Comparison of ENCODE assay signal across 8 mouse cellular contexts in genomic region chr5:122500563-122500962, GRCm38 (mm10). TPM values are rescaled to one million over a fixed set of nuclear protein-coding genes. Genes with fewer than 3 reads are reported as not detected.
DNase-seq lines count a peak whose midpoint lies in the region; ATAC-seq and TF ChIP-seq lines count a peak whose summit lies in the region.

No protein-coding gene starts in this region.

- 0 out of 2 replicates have a peak, but pooled peaks cover 2% of the 10 kb centered on the region for H3K36me3 ChIP-seq in spleen, adult 2 months (ENCODE audit: control insufficient read depth, insufficient read depth, low read length)
- peaks cover 17% of the 10 kb centered on the region; the same call in 1 of the 2 replicates for H3K36me3 ChIP-seq in liver, embryonic 11.5 days (ENCODE audit: control insufficient read depth, insufficient read depth, low read length)
- peaks cover 9% of the 10 kb centered on the region; the same call in 1 of the 2 replicates for H3K36me3 ChIP-seq in stomach, postnatal 0 days (ENCODE audit: control insufficient read depth, insufficient read depth, low read length)

- DNase-seq in gastrocnemius, adult 2 months, result no peak
- DNase-seq in gastrocnemius, adult 8-10 months (ENCODE audit: low spot score in 2 of 2), result no peak
- DNase-seq in spleen, adult 2 months (ENCODE audit: low read depth in 1 of 2, low spot score in 2 of 2), result no peak
- DNase-seq in spleen, postnatal 10 days (ENCODE audit: low spot score in 2 of 2), result no peak
- DNase-seq in liver, embryonic 11.5 days (ENCODE audit: low spot score), result no peak
- DNase-seq in stomach, postnatal 0 days (ENCODE audit: low spot score), result no peak
- DNase-seq in spleen, postnatal 36 days (ENCODE audit: low spot score in 2 of 2), result no peak
- DNase-seq in adrenal gland, postnatal 10 days, result no peak

- peak overlapping the region; percentile 92 for H3K27ac ChIP-seq in gastrocnemius, adult 2 months
- H3K27ac ChIP-seq in spleen, adult 2 months (ENCODE audit: insufficient read depth, low read length), result no peak overlapping the region; the same call in 1 of the 2 replicates
- no peak overlapping the region for H3K27ac ChIP-seq in liver, embryonic 11.5 days (ENCODE audit: low read depth, low read length)
- H3K27ac ChIP-seq in stomach, postnatal 0 days (replicated peaks), result no peak overlapping the region

- H3K4me1 ChIP-seq in spleen, adult 2 months (ENCODE audit: control insufficient read depth, insufficient read depth, insufficient read length), result peaks cover 4% of the 10 kb centered on the region
- H3K4me1 ChIP-seq in liver, embryonic 11.5 days (replicated peaks; ENCODE audit: control insufficient read depth, insufficient read depth, low read length), result peaks cover 23% of the 10 kb centered on the region
- H3K4me1 ChIP-seq in stomach, postnatal 0 days (replicated peaks; ENCODE audit: control insufficient read depth, insufficient read depth), result peaks cover 3% of the 10 kb centered on the region; the same call in 1 of the 2 replicates

- intact Hi-C loops in gastrocnemius, adult 2 months (cut with DNase I), result loop anchor here (5.0 kb wide), 1 partner anchor 112 kb away; the partner anchor contains the start of gene Ift81

- H3K4me3 ChIP-seq in gastrocnemius, adult 2 months, result peak overlapping the region; percentile 89
- H3K4me3 ChIP-seq in spleen, adult 2 months (ENCODE audit: extremely low read depth, insufficient read depth, insufficient read length), result peak overlapping the region; percentile 99
- peak overlapping the region; percentile 81 for H3K4me3 ChIP-seq in liver, embryonic 11.5 days (ENCODE audit: low read depth, low read length)
- H3K4me3 ChIP-seq in stomach, postnatal 0 days (ENCODE audit: low read depth, low read length), result peak overlapping the region; percentile 98

- 0 out of 2 replicates have a peak, but pooled peaks cover 2% of the 10 kb centered on the region for H3K27me3 ChIP-seq in spleen, adult 2 months (ENCODE audit: control insufficient read depth, insufficient read depth, low read length)
- no peaks in the 10 kb centered on the region for H3K27me3 ChIP-seq in liver, embryonic 11.5 days (replicated peaks; ENCODE audit: control insufficient read depth, insufficient read depth, low read length)
- no peaks in the 10 kb centered on the region for H3K27me3 ChIP-seq in stomach, postnatal 0 days (ENCODE audit: control insufficient read depth, insufficient read depth, low read length)

- peak overlapping the region; percentile 99 for H3K9ac ChIP-seq in liver, embryonic 11.5 days (ENCODE audit: low read depth, low read length)
- H3K9ac ChIP-seq in stomach, postnatal 0 days (ENCODE audit: low read length), result peak overlapping the region; percentile 99

- H3K9me3 ChIP-seq in liver, embryonic 11.5 days (ENCODE audit: control insufficient read depth, low read length), result no peaks in the 10 kb centered on the region
- no peaks in the 10 kb centered on the region for H3K9me3 ChIP-seq in stomach, postnatal 0 days (ENCODE audit: control insufficient read depth, low read length)

- WGBS in spleen, adult 2 months, result 34% methylated on average over 5 of the region's 5 CpGs
- 26% methylated on average over 5 of the region's 5 CpGs for WGBS in liver, embryonic 11.5 days
- 16% methylated on average over 5 of the region's 5 CpGs for WGBS in stomach, postnatal 0 days

- TF ChIP-seq CTCF in gastrocnemius, adult 2 months (IDR thresholded peaks at IDR 0.05), result no peak
- TF ChIP-seq CTCF in spleen, adult 2 months (IDR thresholded peaks at IDR 0.05; ENCODE audit: extremely low read depth, insufficient read depth, insufficient read length, insufficient replicate concordance), result no peak
- TF ChIP-seq CTCF in stomach, postnatal 0 days (IDR thresholded peaks at IDR 0.05; ENCODE audit: low read depth), result no peak

- peak overlapping the region; percentile 73 for H3K4me2 ChIP-seq in liver, embryonic 11.5 days
- H3K4me2 ChIP-seq in stomach, postnatal 0 days (replicated peaks; ENCODE audit: low read depth), result peak overlapping the region; percentile 68

- no peak for TF ChIP-seq EP300 in stomach, postnatal 0 days (optimal IDR thresholded peaks at IDR 0.05)

- no peak for TF ChIP-seq POLR2A in spleen, adult 2 months (IDR thresholded peaks at IDR 0.05; ENCODE audit: low read depth, low read length)

- no peak for ATAC-seq in liver, embryonic 11.5 days (replicated peaks; ENCODE audit: low FRiP score)
- no peak for ATAC-seq in stomach, postnatal 0 days (ENCODE audit: low FRiP score, low TSS enrichment)

RNA-seq across cellular contexts. Expression of gene Atp2a2, which starts 1.5 kb away (rescaled TPM):
- 100 to 1,000 TPM; 387 to 963 TPM for total RNA-seq in gastrocnemius, adult 2 months (2021)
- total RNA-seq in gastrocnemius, adult 8-10 months (2022), result 100 to 1,000 TPM; 412 to 549 (median 488) TPM
- 23.7 and 31.5 TPM in 2 replicates for polyA plus RNA-seq in spleen, adult 2 months (2012; rRNA removed)
- polyA plus RNA-seq in liver, embryonic 11.5 days (2014; fragmentation: Nextera tagmentation; extraction: Ambion mirVana), result 45.2 and 46.8 TPM in 2 replicates
- 24.0 and 27.0 TPM in 2 replicates for polyA plus RNA-seq in stomach, postnatal 0 days (2015; fragmentation: Nextera tagmentation; extraction: Ambion mirVana)
- total RNA-seq in adrenal gland, postnatal 10 days (2021), result 100 to 1,000 TPM; 202 to 226 TPM
